Mouse (Mus musculus): ENCODE data around the gene Glmn. TPM values are rescaled to one million over a fixed set of nuclear protein-coding genes. Genes with fewer than 3 reads are reported as not detected.

Glmn gene
- polyA plus RNA-seq, 1 experiment from 2014 or later, result 26.2 TPM

DNA sequence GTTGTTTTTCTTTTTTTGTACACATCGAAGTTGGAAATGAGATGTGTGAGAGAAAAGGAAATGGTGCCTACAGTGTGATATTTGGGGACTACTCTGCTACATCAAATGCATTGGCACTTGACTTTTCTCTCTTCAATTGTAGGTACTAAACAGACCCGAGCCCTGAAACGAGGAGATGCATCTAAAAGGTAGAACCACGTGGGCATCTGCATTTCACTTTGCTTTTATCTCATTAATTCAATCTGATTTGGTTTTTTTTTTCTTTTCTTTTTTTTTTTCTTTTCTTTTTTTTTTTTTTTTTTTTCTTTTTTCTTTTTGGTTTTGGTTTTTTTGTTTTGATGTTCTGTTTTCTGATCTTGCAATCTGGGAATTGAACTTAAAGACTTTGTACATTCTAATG is 692 bp upstream of the Glmn start:
- no peak for ATAC-seq
- DNase-seq (ENCODE audit: low spot score), result peak; percentile 11
- Histone ChIP-seq H3K27me3 (replicated peaks; ENCODE audit: control insufficient read depth, insufficient read depth, low read length) (no peaks in the 10 kb centered on the region), H3K9me3 (replicated peaks; ENCODE audit: control insufficient read depth, low read length) (no peaks in the 10 kb centered on the region), H3K4me3 (ENCODE audit: low read depth, low read length) (peak overlapping the region; percentile 71; the same call in 1 of the 2 replicates), H3K27ac (ENCODE audit: low read depth, low read length) (no peak overlapping the region), H3K36me3 (ENCODE audit: control insufficient read depth, insufficient read depth, low read length) (peaks cover 17% of the 10 kb centered on the region), H3K4me1 (ENCODE audit: control insufficient read depth, insufficient read depth, low read length) (no peaks in the 10 kb centered on the region; the same call in 1 of the 2 replicates), H3K9ac (ENCODE audit: low read length) (peak overlapping the region; percentile 81; the same call in 1 of the 2 replicates), H3K4me2 (ENCODE audit: low read length) (peak overlapping the region; percentile 50)
- 17% methylated on average over 4 of the region's 4 CpGs for WGBS

DNA sequence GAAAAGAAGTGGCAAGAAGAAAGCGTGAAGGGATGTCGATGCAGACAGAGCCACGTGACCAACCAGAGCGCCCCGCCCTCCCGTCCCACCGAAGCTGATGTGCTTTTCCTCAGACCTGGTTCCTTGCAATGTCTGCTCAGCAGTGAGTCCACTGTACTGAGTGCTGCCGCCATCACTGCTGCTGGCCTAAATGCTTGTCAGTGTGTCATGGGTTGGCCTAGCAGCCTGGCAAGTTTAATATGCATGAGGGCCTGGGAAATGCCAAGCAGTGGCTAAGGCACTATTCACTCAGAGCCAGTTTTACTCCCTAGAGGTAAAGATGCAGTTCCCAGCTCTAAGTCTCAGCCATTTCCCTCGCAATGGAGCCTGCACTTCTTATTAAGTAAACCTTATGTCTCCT is 28.5 kb downstream of the Glmn start:
- no peaks in the 10 kb centered on the region for H3K4me1 ChIP-seq (ENCODE audit: control insufficient read depth, insufficient read depth, low read length)
- WGBS, result 93% methylated on average over 9 of the region's 9 CpGs
- no peak overlapping the region for H3K4me2 ChIP-seq (ENCODE audit: low read length)
- H3K27ac ChIP-seq (ENCODE audit: low read depth, low read length), result no peak overlapping the region
- DNase-seq (ENCODE audit: low spot score), result peak; percentile 0
- H3K4me3 ChIP-seq (ENCODE audit: low read depth, low read length), result no peak overlapping the region
- H3K27me3 ChIP-seq (replicated peaks; ENCODE audit: control insufficient read depth, insufficient read depth, low read length), result no peaks in the 10 kb centered on the region
- no peak overlapping the region for H3K9ac ChIP-seq (ENCODE audit: low read length)
- peaks cover 27% of the 10 kb centered on the region for H3K36me3 ChIP-seq (ENCODE audit: control insufficient read depth, insufficient read depth, low read length)
- no peak for ATAC-seq
- H3K9me3 ChIP-seq (replicated peaks; ENCODE audit: control insufficient read depth, low read length), result no peaks in the 10 kb centered on the region

DNA sequence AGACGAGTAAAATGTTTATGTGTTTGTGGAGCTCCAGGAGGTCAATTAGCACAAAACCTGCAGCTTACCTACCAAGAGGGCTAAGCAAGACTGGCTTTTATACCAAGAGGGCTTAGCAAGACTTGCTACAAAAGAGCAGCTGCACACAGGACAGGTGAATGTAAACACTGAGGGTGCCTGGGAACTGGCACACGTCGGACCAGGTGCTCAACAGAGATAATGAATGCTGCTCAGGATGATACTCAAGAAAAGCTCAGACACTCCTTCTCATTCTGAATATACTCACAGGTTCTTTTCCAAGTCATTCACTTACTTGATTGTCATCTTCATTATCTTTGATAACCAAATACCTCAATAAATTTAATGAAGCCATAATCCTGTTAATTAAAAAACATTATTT is 40.7 kb downstream of the Glmn start:
- no peak overlapping the region for H3K9ac ChIP-seq (ENCODE audit: low read length)
- H3K27me3 ChIP-seq (replicated peaks; ENCODE audit: control insufficient read depth, insufficient read depth, low read length), result no peaks in the 10 kb centered on the region
- WGBS, result 87% methylated on average over 3 of the region's 3 CpGs
- peaks cover 45% of the 10 kb centered on the region for H3K36me3 ChIP-seq (ENCODE audit: control insufficient read depth, insufficient read depth, low read length)
- no peak overlapping the region for H3K4me2 ChIP-seq (ENCODE audit: low read length)
- ATAC-seq, result no peak
- H3K4me3 ChIP-seq (ENCODE audit: low read depth, low read length), result no peak overlapping the region
- DNase-seq (ENCODE audit: low spot score), result no peak
- no peak overlapping the region for H3K27ac ChIP-seq (ENCODE audit: low read depth, low read length)
- H3K9me3 ChIP-seq (replicated peaks; ENCODE audit: control insufficient read depth, low read length), result no peaks in the 10 kb centered on the region
- H3K4me1 ChIP-seq (ENCODE audit: control insufficient read depth, insufficient read depth, low read length), result no peaks in the 10 kb centered on the region

DNA sequence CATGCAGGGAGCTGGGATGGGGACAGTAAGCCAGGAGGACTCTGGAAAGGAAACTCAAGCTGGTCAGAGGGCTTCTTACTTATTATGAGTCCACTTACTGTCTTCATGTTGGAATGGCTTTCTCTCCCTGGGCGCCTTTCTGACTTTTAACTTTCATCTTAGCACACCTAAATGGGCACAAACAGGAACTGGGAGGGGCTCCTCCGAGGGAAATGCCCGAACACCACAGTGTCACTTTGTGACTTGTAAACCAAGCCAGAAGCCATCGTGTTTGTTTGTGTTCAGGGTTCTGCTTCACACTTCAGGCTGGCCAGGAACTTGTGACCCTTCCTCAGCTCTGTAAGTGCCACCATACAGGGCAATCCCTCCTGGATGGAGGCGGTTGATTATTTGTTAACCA is 43.4 kb downstream of the Glmn start:
- no peak overlapping the region for H3K4me3 ChIP-seq (ENCODE audit: low read depth, low read length)
- no peak overlapping the region for H3K4me2 ChIP-seq (ENCODE audit: low read length)
- peaks cover 35% of the 10 kb centered on the region for H3K36me3 ChIP-seq (ENCODE audit: control insufficient read depth, insufficient read depth, low read length)
- no peaks in the 10 kb centered on the region for H3K4me1 ChIP-seq (ENCODE audit: control insufficient read depth, insufficient read depth, low read length)
- no peak overlapping the region for H3K27ac ChIP-seq (ENCODE audit: low read depth, low read length)
- H3K9me3 ChIP-seq (replicated peaks; ENCODE audit: control insufficient read depth, low read length), result no peaks in the 10 kb centered on the region
- no peaks in the 10 kb centered on the region for H3K27me3 ChIP-seq (replicated peaks; ENCODE audit: control insufficient read depth, insufficient read depth, low read length)
- H3K9ac ChIP-seq (ENCODE audit: low read length), result no peak overlapping the region
- no peak for DNase-seq (ENCODE audit: low spot score)
- 90% methylated on average over 5 of the region's 5 CpGs for WGBS
- no peak for ATAC-seq

- DNase-seq (ENCODE audit: low spot score), result no peak
- H3K4me3 ChIP-seq (ENCODE audit: low read depth, low read length), result no peak overlapping the region
- 92% methylated on average over 3 of the region's 3 CpGs for WGBS
Observed at GRCm38 (mm10) chr5:107548444-107548843, 49.2 kb downstream of the Glmn start.

DNA sequence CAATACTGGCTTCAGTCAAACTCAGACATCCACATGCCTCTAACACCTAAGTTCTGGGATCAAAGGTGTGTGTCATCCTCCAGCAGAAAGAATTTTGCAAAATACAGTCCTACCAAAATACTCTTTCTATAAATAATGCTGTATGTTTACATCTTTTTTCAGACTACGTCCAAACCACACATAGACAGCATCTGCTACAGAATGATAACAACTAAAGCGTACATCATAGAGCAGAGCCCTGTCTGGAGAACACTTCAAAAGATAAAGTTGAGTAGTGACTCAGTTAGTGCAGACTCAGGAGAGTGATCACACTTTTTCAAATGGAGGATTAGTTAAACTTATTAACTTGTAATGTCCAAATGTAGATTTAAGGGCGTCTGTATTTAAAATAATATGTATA is 49.7 kb downstream of the Glmn start:
- Histone ChIP-seq H3K4me3 (ENCODE audit: low read depth, low read length) (no peak overlapping the region), H3K4me2 (ENCODE audit: low read length) (no peak overlapping the region), H3K36me3 (ENCODE audit: control insufficient read depth, insufficient read depth, low read length) (peaks cover 14% of the 10 kb centered on the region), H3K9ac (ENCODE audit: low read length) (no peak overlapping the region), H3K27ac (ENCODE audit: low read depth, low read length) (no peak overlapping the region), H3K9me3 (replicated peaks; ENCODE audit: control insufficient read depth, low read length) (no peaks in the 10 kb centered on the region), H3K4me1 (ENCODE audit: control insufficient read depth, insufficient read depth, low read length) (no peaks in the 10 kb centered on the region), H3K27me3 (replicated peaks; ENCODE audit: control insufficient read depth, insufficient read depth, low read length) (no peaks in the 10 kb centered on the region)
- DNase-seq (ENCODE audit: low spot score) (no peak), ATAC-seq (no peak)
- 90% methylated on average over 3 of the region's 3 CpGs for WGBS

More at GRCm38 (mm10) chr5:107548444-107548843, 49.2 kb downstream of the Glmn start:
- Histone ChIP-seq H3K9me3 (replicated peaks; ENCODE audit: control insufficient read depth, low read length) (no peaks in the 10 kb centered on the region), H3K9ac (ENCODE audit: low read length) (no peak overlapping the region), H3K36me3 (ENCODE audit: control insufficient read depth, insufficient read depth, low read length) (peaks cover 14% of the 10 kb centered on the region), H3K4me2 (ENCODE audit: low read length) (no peak overlapping the region), H3K27ac (ENCODE audit: low read depth, low read length) (no peak overlapping the region), H3K4me1 (ENCODE audit: control insufficient read depth, insufficient read depth, low read length) (no peaks in the 10 kb centered on the region), H3K27me3 (replicated peaks; ENCODE audit: control insufficient read depth, insufficient read depth, low read length) (no peaks in the 10 kb centered on the region)
- ATAC-seq, result no peak

DNA sequence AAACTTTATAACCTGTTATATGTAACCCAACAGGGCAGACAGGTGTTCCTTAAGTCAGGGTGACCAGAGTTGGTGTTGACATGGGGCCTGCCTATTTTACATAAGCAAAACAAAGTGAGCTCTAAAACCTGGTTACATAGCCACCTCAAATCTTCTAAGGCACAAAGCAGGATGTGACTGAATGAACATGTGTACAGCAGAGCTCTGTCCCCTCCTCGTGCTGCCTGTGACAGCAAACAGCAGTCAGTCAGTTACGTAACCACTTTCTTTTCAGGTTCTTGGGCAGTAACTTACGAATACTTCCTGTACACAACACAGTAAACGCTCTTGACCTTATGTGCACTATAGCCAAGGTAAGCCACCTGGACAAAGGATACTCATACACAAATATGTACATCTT is 51.8 kb downstream of the Glmn start:
- ATAC-seq, result no peak
- 84% methylated on average over 4 of the region's 4 CpGs for WGBS
- Histone ChIP-seq H3K27ac (ENCODE audit: low read depth, low read length) (no peak overlapping the region), H3K4me3 (ENCODE audit: low read depth, low read length) (no peak overlapping the region), H3K36me3 (ENCODE audit: control insufficient read depth, insufficient read depth, low read length) (peaks cover 14% of the 10 kb centered on the region), H3K27me3 (replicated peaks; ENCODE audit: control insufficient read depth, insufficient read depth, low read length) (no peaks in the 10 kb centered on the region), H3K9me3 (replicated peaks; ENCODE audit: control insufficient read depth, low read length) (no peaks in the 10 kb centered on the region), H3K9ac (ENCODE audit: low read length) (no peak overlapping the region), H3K4me1 (ENCODE audit: control insufficient read depth, insufficient read depth, low read length) (no peaks in the 10 kb centered on the region), H3K4me2 (ENCODE audit: low read length) (no peak overlapping the region)
- DNase-seq (ENCODE audit: low spot score), result no peak

DNA sequence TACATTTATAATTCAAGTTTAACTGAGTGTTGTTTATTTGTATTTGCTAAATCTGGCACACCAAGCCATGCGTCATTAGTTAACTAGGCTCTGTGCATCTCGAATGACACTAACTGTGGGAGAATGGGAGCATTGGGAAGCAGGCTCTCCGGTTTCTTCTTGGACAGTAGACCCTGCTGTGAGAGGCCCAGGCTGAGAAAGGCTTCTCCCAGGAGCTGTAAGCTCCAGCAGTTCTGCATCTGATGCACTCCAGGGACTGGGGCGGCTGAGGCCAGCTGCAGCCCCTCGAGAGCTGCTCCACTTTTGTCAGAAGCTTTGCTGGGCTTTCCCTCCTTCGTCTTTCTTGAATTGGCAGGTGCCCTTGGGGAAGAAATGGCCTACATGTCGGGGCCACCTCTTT is 56.0 kb downstream of the Glmn start:
- ATAC-seq (no peak), DNase-seq (ENCODE audit: low spot score) (peak; percentile 15)
- no peak overlapping the region for H3K4me2 ChIP-seq (ENCODE audit: low read length)
- no peaks in the 10 kb centered on the region for H3K9me3 ChIP-seq (replicated peaks; ENCODE audit: control insufficient read depth, low read length)
- H3K36me3 ChIP-seq (ENCODE audit: control insufficient read depth, insufficient read depth, low read length), result no peaks in the 10 kb centered on the region
- no peaks in the 10 kb centered on the region for H3K27me3 ChIP-seq (replicated peaks; ENCODE audit: control insufficient read depth, insufficient read depth, low read length)
- WGBS, result 20% methylated on average over 7 of the region's 7 CpGs
- no peak overlapping the region for H3K9ac ChIP-seq (ENCODE audit: low read length)
- H3K27ac ChIP-seq (ENCODE audit: low read depth, low read length), result no peak overlapping the region
- H3K4me1 ChIP-seq (ENCODE audit: control insufficient read depth, insufficient read depth, low read length), result no peaks in the 10 kb centered on the region
- H3K4me3 ChIP-seq (ENCODE audit: low read depth, low read length), result no peak overlapping the region

GRCm38 (mm10) chr5:107534581-107534980 is 63.1 kb downstream of the Glmn start, which contains the start of gene 1700028K03Rik:
Gene 1700028K03Rik, plus strand, starts transcription at chr5:107534709.
- no peak within 1 kb of the TSS for H3K4me2 ChIP-seq (ENCODE audit: low read length)
- no peak within 1 kb of the TSS for H3K4me3 ChIP-seq (ENCODE audit: low read depth, low read length)
- WGBS, result 74% methylated on average over 15 of the region's 15 CpGs
- no peak within 1 kb of the TSS for H3K9ac ChIP-seq (ENCODE audit: low read length)
- no peak within 1 kb of the TSS for H3K27ac ChIP-seq (ENCODE audit: low read depth, low read length)
- DNase-seq (ENCODE audit: low spot score) (no peak), ATAC-seq (no peak)
- H3K36me3 ChIP-seq (ENCODE audit: control insufficient read depth, insufficient read depth, low read length), result no peaks in the 10 kb centered on the region
- no peaks in the 10 kb centered on the region for H3K27me3 ChIP-seq (replicated peaks; ENCODE audit: control insufficient read depth, insufficient read depth, low read length)
- no peaks in the 10 kb centered on the region for H3K9me3 ChIP-seq (replicated peaks; ENCODE audit: control insufficient read depth, low read length)
- no peaks in the 10 kb centered on the region for H3K4me1 ChIP-seq (ENCODE audit: control insufficient read depth, insufficient read depth, low read length)

Measured in forebrain, embryonic 14.5 days (tissue).